Mouse (Mus musculus) forebrain, embryonic 15.5 days (tissue): ENCODE measurements at regions not wholly inside any gene's neighbourhood (a gene's known extent, or its start where the extent isn't known, plus 50 kb on each side); places are given as distances from the start of the nearest gene placed in this dataset.

Experiments used
- ATAC-seq: fragments of 200-750 bp; cut with Nextera tagmentation; replicated peaks from 2 replicates; pipeline ENCODE4 v1.8.0; 2017; ENCODE audit warnings: mild to moderate bottlenecking, moderate TSS enrichment, moderate library complexity
- H3K27ac ChIP-seq: fragments of 300-500 bp; sonication (generic); replicated peaks from 2 replicates; pipeline ENCODE4 v1.5.1; 2015; ENCODE audit warnings: mild to moderate bottlenecking, inconsistent platforms
- H3K27me3 ChIP-seq: fragments of 300-500 bp; sonication (generic); 2 replicates; pipeline ENCODE4 v1.6.1; 2015; ENCODE audit warnings: inconsistent platforms
- H3K36me3 ChIP-seq: fragments of 300-500 bp; sonication (generic); 2 replicates; pipeline ENCODE4 v1.6.1; 2015; ENCODE audit warnings: mild to moderate bottlenecking, inconsistent platforms
- H3K4me1 ChIP-seq: fragments of 300-500 bp; sonication (generic); 2 replicates; pipeline ENCODE4 v1.6.1; 2015; ENCODE audit warnings: inconsistent platforms
- H3K4me2 ChIP-seq: fragments of 300-500 bp; sonication (generic); replicated peaks from 2 replicates; pipeline ENCODE4 v1.6.1; 2015; ENCODE audit warnings: mild to moderate bottlenecking, inconsistent platforms
- H3K4me3 ChIP-seq: fragments of 300-500 bp; sonication (generic); 2 replicates; pipeline ENCODE4 v1.5.1; 2015; ENCODE audit warnings: mild to moderate bottlenecking, inconsistent platforms
- H3K9ac ChIP-seq: fragments of 300-500 bp; sonication (generic); replicated peaks from 2 replicates; pipeline ENCODE4 v1.6.1; 2015; ENCODE audit warnings: mild to moderate bottlenecking, inconsistent platforms
- H3K9me3 ChIP-seq: fragments of 300-500 bp; sonication (generic); 2 replicates; pipeline ENCODE4 v1.6.1; 2016; ENCODE audit warnings: inconsistent platforms
- WGBS: fragments of 180-500 bp; shearing (Covaris S2); methylation state at CpG from one replicate; pipeline ENCODE4 v1.1.7; 2015; ENCODE audit warnings: mixed read lengths; 5-methylcytosine and 5-hydroxymethylcytosine counted together

GRCm38 (mm10) chr2:75252829-75253228, 406.2 kb upstream of the Hnrnpa3 start:
- Histone ChIP-seq H3K9ac (no peak overlapping the region), H3K27me3 (no peaks in the 10 kb centered on the region), H3K4me3 (no peak overlapping the region), H3K4me1 (peaks cover 12% of the 10 kb centered on the region), H3K4me2 (no peak overlapping the region), H3K27ac (no peak overlapping the region), H3K9me3 (no peaks in the 10 kb centered on the region), H3K36me3 (no peaks in the 10 kb centered on the region)
- no peak for ATAC-seq
- 13% methylated on average over 8 of the region's 8 CpGs for WGBS

DNA sequence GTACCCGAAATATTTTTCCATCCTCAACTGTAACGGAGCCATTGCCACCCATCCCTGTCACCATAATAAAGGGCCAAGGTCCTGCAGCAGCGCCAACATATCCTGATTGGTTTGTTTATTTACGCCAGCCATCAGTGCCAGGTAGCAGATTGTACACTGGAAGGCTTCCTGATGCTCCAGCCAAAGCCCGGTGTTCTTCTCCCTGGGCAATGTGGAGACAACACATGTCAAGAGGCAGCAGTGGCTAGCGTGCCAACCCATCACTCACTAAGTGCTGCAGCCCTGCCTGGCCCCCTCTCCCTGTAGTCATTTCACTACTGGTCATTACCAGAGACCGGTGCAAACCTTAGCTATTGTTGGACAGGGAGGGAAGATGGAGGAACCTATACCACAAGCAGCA, 393.8 kb upstream of the Hnrnpa3 start:
- Histone ChIP-seq H3K4me2 (no peak overlapping the region), H3K4me1 (peaks cover 30% of the 10 kb centered on the region), H3K9ac (no peak overlapping the region), H3K9me3 (no peaks in the 10 kb centered on the region), H3K36me3 (no peaks in the 10 kb centered on the region), H3K27me3 (no peaks in the 10 kb centered on the region), H3K27ac (peak overlapping the region; percentile 34; the same call in 1 of the 2 replicates), H3K4me3 (no peak overlapping the region)
- 0 out of 2 replicates have a peak, but pooled peaks have one; percentile 32 for ATAC-seq
- 53% methylated on average over 7 of the region's 7 CpGs for WGBS

DNA sequence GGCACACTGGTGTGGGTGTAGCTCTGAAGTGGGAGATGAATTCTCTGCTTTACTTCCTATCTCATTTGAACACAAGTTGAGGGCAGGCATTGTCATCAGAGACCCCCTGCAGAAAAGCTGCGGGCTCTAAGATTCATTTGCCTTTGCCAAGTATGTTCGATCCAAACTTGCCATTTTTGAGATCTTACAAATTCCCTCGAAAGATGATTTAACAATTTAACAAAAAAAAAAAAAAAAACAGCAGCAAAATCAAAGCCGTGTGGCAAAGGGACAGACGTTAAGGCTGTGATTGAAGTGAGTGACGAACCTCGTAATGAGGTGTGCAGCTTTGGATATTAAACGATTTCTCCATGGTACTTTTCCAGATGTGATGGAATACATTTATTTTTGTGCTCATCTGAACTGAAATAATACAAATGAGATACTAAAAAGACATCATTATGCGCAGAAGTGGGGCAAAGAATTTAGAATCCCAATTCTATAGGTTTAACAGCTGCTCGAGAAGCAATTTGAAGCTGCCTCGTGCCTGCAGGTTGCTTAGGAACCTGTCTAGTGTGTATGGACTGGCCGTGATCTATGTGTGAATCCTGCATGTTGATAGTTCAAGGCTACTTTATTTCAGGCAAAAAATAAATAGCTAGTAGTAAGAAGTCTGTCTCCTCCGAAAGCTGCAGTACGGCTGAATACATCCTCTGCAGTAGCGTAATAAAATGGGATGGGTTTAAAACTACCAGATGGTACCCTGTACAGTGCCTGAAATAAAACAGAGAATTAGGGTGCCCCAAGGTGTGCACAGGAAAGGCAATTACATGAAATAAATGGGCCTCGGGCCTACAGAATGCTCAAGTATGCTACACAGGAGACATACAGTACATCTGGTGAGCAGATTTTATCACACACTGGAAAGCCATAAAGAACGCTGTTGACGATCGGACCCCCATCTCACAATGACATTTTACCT, 393.0 kb upstream of the Hnrnpa3 start:
- 56% methylated on average over 19 of the region's 19 CpGs for WGBS
- no peaks in the 10 kb centered on the region for H3K9me3 ChIP-seq
- peak overlapping the region; percentile 34; the same call in 1 of the 2 replicates for H3K27ac ChIP-seq
- no peak overlapping the region for H3K4me3 ChIP-seq
- no peak overlapping the region for H3K4me2 ChIP-seq
- no peak overlapping the region for H3K9ac ChIP-seq
- H3K4me1 ChIP-seq = peaks cover 30% of the 10 kb centered on the region
- H3K27me3 ChIP-seq = no peaks in the 10 kb centered on the region
- no peak for ATAC-seq
- no peaks in the 10 kb centered on the region for H3K36me3 ChIP-seq

DNA sequence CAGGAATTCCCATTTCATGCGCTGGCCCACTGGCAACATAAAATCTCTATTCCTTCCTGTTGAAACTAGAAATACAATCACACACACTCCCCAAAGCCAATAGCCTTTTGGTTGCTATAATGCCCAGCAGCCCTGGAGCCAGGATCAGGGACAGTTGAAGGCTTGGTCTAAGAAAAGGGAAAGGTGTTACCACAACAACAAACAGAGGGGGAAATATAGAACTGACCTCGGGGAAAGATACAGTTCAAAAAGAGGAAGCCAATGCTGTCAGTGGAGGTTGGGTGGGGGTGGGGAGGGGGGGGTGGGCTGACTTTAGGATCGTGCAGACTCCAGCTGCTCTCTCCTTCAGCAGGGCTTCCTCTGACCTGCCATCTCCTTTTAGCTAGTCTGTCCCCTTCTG, 391.1 kb upstream of the Hnrnpa3 start:
- no peak overlapping the region for H3K4me2 ChIP-seq
- no peak for ATAC-seq
- no peak overlapping the region for H3K4me3 ChIP-seq
- no peaks in the 10 kb centered on the region for H3K9me3 ChIP-seq
- H3K4me1 ChIP-seq = peaks cover 30% of the 10 kb centered on the region
- H3K27ac ChIP-seq = no peak overlapping the region
- WGBS = 80% methylated on average over 3 of the region's 3 CpGs
- H3K36me3 ChIP-seq = no peaks in the 10 kb centered on the region
- H3K9ac ChIP-seq = no peak overlapping the region
- H3K27me3 ChIP-seq = no peaks in the 10 kb centered on the region

DNA sequence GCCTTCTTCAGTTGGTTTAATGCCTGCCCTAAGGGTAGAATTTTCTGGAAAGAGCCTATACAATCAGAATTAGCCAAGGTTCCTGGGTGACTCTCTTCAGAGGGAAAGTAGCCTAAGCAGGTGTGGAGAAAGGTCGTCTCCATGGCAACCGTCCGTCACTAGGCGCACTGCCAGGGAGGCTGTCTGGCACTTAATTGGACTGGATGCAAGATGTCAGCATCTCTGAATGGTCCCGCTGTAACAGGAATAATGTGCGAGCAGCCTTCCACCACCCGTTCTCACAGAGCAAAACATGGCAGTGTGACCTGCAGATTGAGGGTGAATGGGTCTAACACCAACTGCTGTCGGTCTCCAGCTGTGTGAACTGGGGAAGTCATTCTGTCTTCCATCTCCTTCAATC, 389.6 kb upstream of the Hnrnpa3 start:
- no peak overlapping the region for H3K9ac ChIP-seq
- no peak overlapping the region for H3K4me3 ChIP-seq
- peaks cover 30% of the 10 kb centered on the region for H3K4me1 ChIP-seq
- H3K27me3 ChIP-seq = no peaks in the 10 kb centered on the region
- 19% methylated on average over 8 of the region's 8 CpGs for WGBS
- H3K9me3 ChIP-seq = no peaks in the 10 kb centered on the region
- ATAC-seq = peak; percentile 81
- no peak overlapping the region for H3K4me2 ChIP-seq
- H3K36me3 ChIP-seq = no peaks in the 10 kb centered on the region
- H3K27ac ChIP-seq = peak overlapping the region; percentile 47

GRCm38 (mm10) chr2:75270115-75270514, 388.9 kb upstream of the Hnrnpa3 start:
- Histone ChIP-seq H3K27me3 (no peaks in the 10 kb centered on the region), H3K9ac (no peak overlapping the region), H3K9me3 (no peaks in the 10 kb centered on the region), H3K4me2 (no peak overlapping the region), H3K4me1 (peaks cover 26% of the 10 kb centered on the region), H3K36me3 (no peaks in the 10 kb centered on the region), H3K4me3 (no peak overlapping the region), H3K27ac (peak overlapping the region; percentile 47)
- WGBS = 90% methylated on average over 4 of the region's 4 CpGs
- ATAC-seq = no peak

GRCm38 (mm10) chr2:75287900-75288299, 371.2 kb upstream of the Hnrnpa3 start:
- Histone ChIP-seq H3K27ac (no peak overlapping the region), H3K27me3 (no peaks in the 10 kb centered on the region), H3K4me2 (no peak overlapping the region), H3K4me3 (no peak overlapping the region), H3K9me3 (no peaks in the 10 kb centered on the region), H3K9ac (no peak overlapping the region), H3K4me1 (no peaks in the 10 kb centered on the region), H3K36me3 (no peaks in the 10 kb centered on the region)
- 88% methylated on average over 1 of the region's 1 CpGs for WGBS
- ATAC-seq = no peak

GRCm38 (mm10) chr2:75291674-75292073, 367.4 kb upstream of the Hnrnpa3 start:
- Histone ChIP-seq H3K4me2 (no peak overlapping the region), H3K9me3 (no peaks in the 10 kb centered on the region), H3K27me3 (0 out of 2 replicates have a peak, but pooled peaks cover 3% of the 10 kb centered on the region), H3K9ac (no peak overlapping the region), H3K27ac (no peak overlapping the region), H3K4me1 (no peaks in the 10 kb centered on the region), H3K4me3 (no peak overlapping the region), H3K36me3 (no peaks in the 10 kb centered on the region)
- no peak for ATAC-seq
- WGBS = 89% methylated on average over 2 of the region's 2 CpGs

DNA sequence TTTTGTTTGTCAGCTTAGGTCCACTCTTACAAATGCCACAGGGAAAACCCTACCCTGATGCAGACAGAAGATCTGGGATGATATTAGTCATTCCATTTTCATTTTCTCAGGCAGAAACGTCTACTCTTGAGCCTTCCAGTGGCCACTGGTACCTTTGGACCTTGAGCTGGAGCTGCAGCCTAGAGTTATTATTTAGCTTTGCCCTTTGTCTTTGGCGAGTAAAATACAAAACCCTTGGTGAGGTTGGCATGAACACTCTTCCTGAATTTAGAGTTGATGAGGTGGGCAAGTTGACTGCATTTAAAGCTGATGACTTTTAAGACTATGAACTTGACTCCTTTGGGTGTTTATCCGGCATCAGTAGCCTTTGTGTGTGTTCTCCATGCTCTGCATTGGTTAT, 352.2 kb upstream of the Hnrnpa3 start:
- Histone ChIP-seq H3K27me3 (no peaks in the 10 kb centered on the region), H3K4me1 (peaks cover 18% of the 10 kb centered on the region; the same call in 1 of the 2 replicates), H3K36me3 (no peaks in the 10 kb centered on the region), H3K9me3 (no peaks in the 10 kb centered on the region), H3K9ac (no peak overlapping the region), H3K27ac (no peak overlapping the region), H3K4me3 (no peak overlapping the region), H3K4me2 (no peak overlapping the region)
- WGBS = 88% methylated on average over 3 of the region's 3 CpGs
- no peak for ATAC-seq

GRCm38 (mm10) chr2:75311191-75311590, 347.9 kb upstream of the Hnrnpa3 start:
- Histone ChIP-seq H3K36me3 (no peaks in the 10 kb centered on the region), H3K9ac (no peak overlapping the region), H3K4me3 (no peak overlapping the region), H3K4me1 (peaks cover 22% of the 10 kb centered on the region; the same call in 1 of the 2 replicates), H3K27me3 (no peaks in the 10 kb centered on the region), H3K27ac (peak overlapping the region; percentile 32), H3K4me2 (no peak overlapping the region), H3K9me3 (no peaks in the 10 kb centered on the region)
- ATAC-seq = no peak
- 29% methylated on average over 4 of the region's 4 CpGs for WGBS

DNA sequence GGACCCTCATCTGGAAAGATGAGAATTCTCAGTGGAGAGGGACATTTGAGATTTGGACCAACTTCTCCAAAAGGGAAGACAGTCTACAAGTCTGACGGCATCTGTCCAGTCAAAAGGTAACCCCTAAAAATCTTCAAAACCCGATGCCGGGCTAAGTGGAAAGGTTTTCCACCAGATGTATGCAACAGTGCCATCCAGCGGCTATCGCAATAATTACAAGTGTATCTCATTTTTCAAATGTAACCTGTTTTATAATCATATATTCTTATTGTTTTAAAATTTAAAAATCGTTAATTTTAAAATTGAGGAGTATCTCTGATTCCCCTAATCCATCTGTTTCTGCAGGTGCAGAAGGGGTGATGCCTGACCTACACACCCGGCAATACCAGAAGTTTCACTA, 346.8 kb upstream of the Hnrnpa3 start:
- H3K4me2 ChIP-seq = no peak overlapping the region; the same call in 1 of the 2 replicates
- H3K9me3 ChIP-seq = no peaks in the 10 kb centered on the region
- H3K27ac ChIP-seq = no peak overlapping the region
- no peaks in the 10 kb centered on the region for H3K27me3 ChIP-seq
- WGBS = 13% methylated on average over 7 of the region's 7 CpGs
- no peak overlapping the region for H3K4me3 ChIP-seq
- H3K4me1 ChIP-seq = peaks cover 22% of the 10 kb centered on the region; the same call in 1 of the 2 replicates
- H3K9ac ChIP-seq = no peak overlapping the region
- no peak for ATAC-seq
- no peaks in the 10 kb centered on the region for H3K36me3 ChIP-seq

DNA sequence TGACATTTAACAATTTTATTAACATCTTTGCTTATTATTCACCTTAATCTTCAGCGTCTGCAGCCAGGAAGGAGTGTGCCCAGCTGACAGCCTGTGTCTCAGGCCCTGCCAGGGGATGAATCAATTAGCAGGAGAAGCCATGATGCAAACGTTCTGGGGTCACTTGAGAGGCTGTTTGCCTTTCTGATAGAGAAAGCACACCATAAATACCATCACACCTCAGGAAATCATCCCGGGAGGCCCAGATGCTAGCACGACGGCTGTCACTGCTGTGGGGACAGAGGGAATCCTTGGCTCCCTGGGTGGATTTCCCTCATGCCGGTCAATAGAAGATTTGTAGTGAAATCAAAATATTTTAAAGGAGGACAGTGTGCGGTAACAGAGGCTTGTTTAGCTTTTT, 343.7 kb upstream of the Hnrnpa3 start:
- Histone ChIP-seq H3K27me3 (no peaks in the 10 kb centered on the region), H3K36me3 (no peaks in the 10 kb centered on the region), H3K9me3 (no peaks in the 10 kb centered on the region), H3K9ac (no peak overlapping the region), H3K4me2 (no peak overlapping the region), H3K4me1 (peaks cover 14% of the 10 kb centered on the region; the same call in 1 of the 2 replicates), H3K27ac (no peak overlapping the region), H3K4me3 (no peak overlapping the region)
- no peak for ATAC-seq
- 51% methylated on average over 7 of the region's 7 CpGs for WGBS
